Mouse (Mus musculus) small intestine, adult 2 months (tissue): Measurements from ENCODE around the gene Inafm1.

ENCODE experiments used
- CTCF ChIP-seq: fragments of 200-500 bp; IDR thresholded peaks from 2 replicates; pipeline ENCODE4 v1.5.1; 2012; ENCODE audit warnings: low read depth, mild to moderate bottlenecking, control low read depth, inconsistent platforms, low read length, moderate library complexity, mixed read lengths; ENCODE audit not compliant: insufficient replicate concordance, insufficient read length; ENCODE audit errors: extremely low read depth
- POLR2A ChIP-seq: fragments of 200-500 bp; IDR thresholded peaks from 2 replicates; pipeline ENCODE4 v1.6.1; 2012; ENCODE audit warnings: low read depth, mild to moderate bottlenecking, control low read depth, inconsistent platforms, low read length, moderate library complexity

- TF ChIP-seq CTCF (no peak), POLR2A (no peak; the same call in none of the 2 replicates)
Measured at GRCm38 (mm10) chr7:16312672-16313311, 39.4 kb upstream of the Inafm1 start.
